Mouse (Mus musculus) olfactory bulb, adult 2 months (tissue): ENCODE measurements at regions not wholly inside any gene's neighbourhood (a gene's known extent, or its start where the extent isn't known, plus 50 kb on each side); places are given as distances from the start of the nearest gene placed in this dataset.

Source experiments
- H3K27ac ChIP-seq: fragments of 200-500 bp; 2 replicates; pipeline ENCODE4 v1.5.1; 2012; ENCODE audit warnings: low read depth, low read length; ENCODE audit not compliant: insufficient read depth
- H3K4me1 ChIP-seq: fragments of 200-500 bp; 2 replicates; pipeline ENCODE4 v1.6.1; 2012; ENCODE audit warnings: low read length; ENCODE audit not compliant: control insufficient read depth, insufficient read depth
- H3K4me3 ChIP-seq: fragments of 200-500 bp; 2 replicates; pipeline ENCODE4 v1.5.1; 2012; ENCODE audit warnings: mild to moderate bottlenecking, low read depth, low read length, moderate library complexity; ENCODE audit not compliant: insufficient read depth
- CTCF ChIP-seq: fragments of 200-500 bp; IDR thresholded peaks from 2 replicates; pipeline ENCODE4 v1.5.1; 2012; ENCODE audit warnings: low read depth, mild to moderate bottlenecking, low read length, moderate library complexity; ENCODE audit not compliant: insufficient read depth
- POLR2A ChIP-seq: fragments of 200-500 bp; IDR thresholded peaks from 2 replicates; pipeline ENCODE4 v1.6.1; 2012; ENCODE audit warnings: mild to moderate bottlenecking, low read depth, low read length, moderate library complexity; ENCODE audit not compliant: insufficient read depth
- WGBS: fragments of 180-500 bp; shearing (Covaris S2); methylation state at CpG from one replicate; pipeline ENCODE4 v1.1.7; 2018; 5-methylcytosine and 5-hydroxymethylcytosine counted together

- peak overlapping the region; percentile 83 for H3K27ac ChIP-seq
- H3K4me3 ChIP-seq = no peak overlapping the region
- WGBS = 32% methylated on average over 6 of the region's 6 CpGs
- H3K4me1 ChIP-seq = peaks cover 26% of the 10 kb centered on the region
- TF ChIP-seq CTCF = no peak
- TF ChIP-seq POLR2A = no peak
Measured at GRCm38 (mm10) chr8:25441057-25441441, 616.9 kb upstream of the Adam5 start.

GRCm38 (mm10) chr8:25440391-25441056 is 616.4 kb upstream of the Adam5 start:
- H3K4me3 ChIP-seq = peak overlapping the region; percentile 24
- 25% methylated on average over 10 of the region's 13 CpGs for WGBS
- peaks cover 26% of the 10 kb centered on the region for H3K4me1 ChIP-seq
- H3K27ac ChIP-seq = peak overlapping the region; percentile 83
- TF ChIP-seq POLR2A (no peak), CTCF (no peak)

GRCm38 (mm10) chr8:25439971-25440370 is 615.8 kb upstream of the Adam5 start:
- no peak overlapping the region for H3K4me3 ChIP-seq
- peak overlapping the region; percentile 83 for H3K27ac ChIP-seq
- no peak for TF ChIP-seq CTCF
- TF ChIP-seq POLR2A = no peak
- WGBS = 76% methylated on average over 12 of the region's 12 CpGs
- peaks cover 26% of the 10 kb centered on the region for H3K4me1 ChIP-seq

- H3K27ac ChIP-seq = no peak overlapping the region
- H3K4me3 ChIP-seq = no peak overlapping the region
- H3K4me1 ChIP-seq = peaks cover 26% of the 10 kb centered on the region
- whole genome bisulfite sequencing = 58% methylated on average over 9 of the region's 9 CpGs
- no peak for TF ChIP-seq CTCF
- TF ChIP-seq POLR2A = no peak
Measured at GRCm38 (mm10) chr8:25438021-25438620, 614.0 kb upstream of the Adam5 start.

GRCm38 (mm10) chr8:25437178-25437577 is 613.0 kb upstream of the Adam5 start:
- TF ChIP-seq POLR2A (no peak), CTCF (no peak)
- H3K4me3 ChIP-seq = no peak overlapping the region
- WGBS = 49% methylated on average over 4 of the region's 4 CpGs
- 0 out of 2 replicates have a peak overlapping the region, but pooled peaks have one; percentile 27 for H3K27ac ChIP-seq
- peaks cover 26% of the 10 kb centered on the region for H3K4me1 ChIP-seq

GRCm38 (mm10) chr8:25430552-25430951 is 606.4 kb upstream of the Adam5 start:
- TF ChIP-seq POLR2A = no peak
- no peak for TF ChIP-seq CTCF
- Histone ChIP-seq H3K27ac (no peak overlapping the region), H3K4me3 (no peak overlapping the region), H3K4me1 (peaks cover 6% of the 10 kb centered on the region; the same call in 1 of the 2 replicates)
- 27% methylated on average over 5 of the region's 5 CpGs for WGBS

- TF ChIP-seq POLR2A (no peak), CTCF (no peak)
- Histone ChIP-seq H3K4me1 (peaks cover 6% of the 10 kb centered on the region; the same call in 1 of the 2 replicates), H3K4me3 (no peak overlapping the region), H3K27ac (no peak overlapping the region)
- 61% methylated on average over 19 of the region's 19 CpGs for WGBS
Measured at GRCm38 (mm10) chr8:25429846-25430482, 605.8 kb upstream of the Adam5 start.

- no peak for TF ChIP-seq CTCF
- TF ChIP-seq POLR2A = no peak
- no peak overlapping the region for H3K27ac ChIP-seq
- H3K4me1 ChIP-seq = peaks cover 6% of the 10 kb centered on the region; the same call in 1 of the 2 replicates
- H3K4me3 ChIP-seq = no peak overlapping the region
- 92% methylated on average over 2 of the region's 2 CpGs for WGBS
Measured at GRCm38 (mm10) chr8:25428761-25429160, 604.6 kb upstream of the Adam5 start.

- TF ChIP-seq CTCF (no peak), POLR2A (no peak)
- Histone ChIP-seq H3K4me3 (no peak overlapping the region), H3K4me1 (peaks cover 6% of the 10 kb centered on the region; the same call in 1 of the 2 replicates), H3K27ac (no peak overlapping the region)
- 39% methylated on average over 1 of the region's 1 CpGs for WGBS
Measured at GRCm38 (mm10) chr8:25426207-25426606, 602.0 kb upstream of the Adam5 start.
